Mouse (Mus musculus) cerebellum, adult 2 months (tissue): Measurements from ENCODE around the gene Kcnc4.

Source experiments
- CTCF ChIP-seq: fragments of 200-500 bp; IDR thresholded peaks from 2 replicates; pipeline ENCODE4 v1.5.1; 2011; ENCODE audit warnings: low read depth, mild to moderate bottlenecking, control low read depth, low read length, moderate library complexity, borderline replicate concordance; ENCODE audit not compliant: insufficient read depth
- POLR2A ChIP-seq: fragments of 200-500 bp; IDR thresholded peaks from 2 replicates; pipeline ENCODE4 v1.6.1; 2011; ENCODE audit warnings: low read length, control low read depth, borderline replicate concordance; ENCODE audit not compliant: insufficient read depth

- TF ChIP-seq CTCF (no peak), POLR2A (no peak)
Measured at GRCm38 (mm10) chr3:107506531-107506930, 47.2 kb upstream of the Kcnc4 start.
